In the genomic region with DNA sequence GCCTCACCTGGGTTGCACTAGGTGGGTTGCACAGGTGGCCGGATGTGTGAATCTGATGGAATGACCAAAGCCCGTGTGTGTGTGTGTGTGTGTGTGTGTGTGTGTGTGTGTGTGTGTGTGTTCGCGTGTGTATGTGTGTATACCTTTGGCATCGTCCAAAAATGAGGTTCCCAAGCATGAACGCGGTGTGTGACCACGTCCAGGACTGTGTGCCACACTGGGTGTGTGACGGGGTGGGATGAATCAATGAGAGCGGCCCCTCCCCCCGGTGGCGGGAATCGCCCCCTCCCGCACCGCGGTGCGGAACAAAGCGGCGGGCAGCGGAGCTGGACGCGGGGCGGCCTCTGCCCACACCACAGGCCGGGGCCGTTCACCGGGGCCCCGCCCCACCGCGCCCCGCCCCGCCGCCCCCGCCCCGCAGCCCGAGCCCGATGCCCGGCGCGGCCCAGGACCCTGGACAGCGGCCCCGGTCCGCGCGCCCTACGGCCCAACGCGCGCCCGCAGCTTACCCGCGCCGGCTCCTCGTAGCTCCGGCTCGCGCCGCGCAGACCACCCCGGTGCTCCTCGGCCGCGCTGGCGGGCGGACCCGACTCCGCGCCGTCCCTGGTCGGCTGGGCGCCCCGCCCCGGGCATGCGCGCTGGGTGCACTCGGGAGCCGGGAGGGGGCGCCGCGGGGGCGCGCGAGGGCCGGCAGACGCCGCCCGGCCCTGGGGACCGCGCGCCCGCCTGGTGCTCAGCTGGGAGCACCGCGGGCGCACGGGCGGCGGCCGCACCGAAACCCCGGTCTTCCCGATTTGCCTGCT, we compare ENCODE assay signal across 9 mouse cellular contexts. TPM values are rescaled to one million over a fixed set of nuclear protein-coding genes. Genes with fewer than 3 reads are reported as not detected.
A peak's percentile ranks its signal among the peaks of the same experiment; 100 is the strongest.
DNase-seq lines count a peak whose midpoint lies in the region; ATAC-seq lines count a peak whose summit lies in the region.
"Had no signal": no experiment of that assay in that cellular context is flagged by ENCODE, and none has a peak within 500 bp of the region (broad histone marks: within the 10 kb centered on the region; RNA-seq: fewer than 3 reads in every experiment).

No protein-coding gene starts in this region.

- H3K9ac ChIP-seq in heart, embryonic 11.5 days (ENCODE audit: low read depth, low read length): no peak overlapping the region
- H3K9ac ChIP-seq in limb, embryonic 12.5 days (replicated peaks): no peak overlapping the region
- H3K9ac ChIP-seq in neural tube, embryonic 12.5 days: peak overlapping the region; percentile 80

- H3K9me3 ChIP-seq in heart, embryonic 11.5 days (replicated peaks; ENCODE audit: control insufficient read depth, low read length): no peaks in the 10 kb centered on the region
- H3K9me3 ChIP-seq in limb, embryonic 12.5 days: no peaks in the 10 kb centered on the region
- no peaks in the 10 kb centered on the region for H3K9me3 ChIP-seq in neural tube, embryonic 12.5 days

- 4% methylated on average over 39 of the region's 100 CpGs for WGBS in heart, embryonic 11.5 days (ENCODE audit: insufficient replicate concordance)
- 2% methylated on average over 63 of the region's 100 CpGs for WGBS in limb, embryonic 12.5 days
- WGBS in neural tube, embryonic 12.5 days: 1% methylated on average over 97 of the region's 100 CpGs

- peaks cover 52% of the 10 kb centered on the region for H3K27me3 ChIP-seq in heart, embryonic 11.5 days (ENCODE audit: control insufficient read depth, insufficient read depth, low read length)
- H3K27me3 ChIP-seq in limb, embryonic 12.5 days: peaks cover 85% of the 10 kb centered on the region
- H3K27me3 ChIP-seq in neural tube, embryonic 12.5 days (replicated peaks): peaks cover 44% of the 10 kb centered on the region

- H3K36me3 ChIP-seq in heart, embryonic 11.5 days (ENCODE audit: control insufficient read depth, insufficient read depth, low read length): no peaks in the 10 kb centered on the region
- no peaks in the 10 kb centered on the region for H3K36me3 ChIP-seq in limb, embryonic 12.5 days
- no peaks in the 10 kb centered on the region for H3K36me3 ChIP-seq in neural tube, embryonic 12.5 days

- H3K4me1 ChIP-seq in heart, embryonic 11.5 days (ENCODE audit: control insufficient read depth, insufficient read depth, low read length): peaks cover 6% of the 10 kb centered on the region; the same call in 1 of the 2 replicates
- H3K4me1 ChIP-seq in limb, embryonic 12.5 days (replicated peaks): peaks cover 10% of the 10 kb centered on the region; the same call in 1 of the 2 replicates
- peaks cover 31% of the 10 kb centered on the region for H3K4me1 ChIP-seq in neural tube, embryonic 12.5 days

- H3K4me3 ChIP-seq in heart, embryonic 11.5 days (ENCODE audit: low read depth, low read length): peak overlapping the region; percentile 54
- H3K4me3 ChIP-seq in limb, embryonic 12.5 days (replicated peaks): peak overlapping the region; percentile 57
- peak overlapping the region; percentile 72 for H3K4me3 ChIP-seq in neural tube, embryonic 12.5 days

- ATAC-seq in heart, embryonic 11.5 days (replicated peaks; ENCODE audit: insufficient number of reproducible peaks, low FRiP score, low TSS enrichment): peak; percentile 68
- ATAC-seq in limb, embryonic 12.5 days (ENCODE audit: insufficient number of reproducible peaks, insufficient read depth, low FRiP score, low TSS enrichment, low read depth): 0 out of 2 replicates have a peak, but pooled peaks have one; percentile 49
- peak; percentile 78 for ATAC-seq in neural tube, embryonic 12.5 days (ENCODE audit: low FRiP score, low read depth)

- DNase-seq in heart, adult 18-20 months: no peak
- peak; percentile 61 for DNase-seq in Muller cell, postnatal 12 days (ENCODE audit: inconsistent ontology term)
- DNase-seq in cerebellum, postnatal 25 days: peak; percentile 89 to 93
- peak; percentile 16 to 43 for DNase-seq in heart, postnatal 10 days
- no peak for DNase-seq in T-cell, adult 2 months (ENCODE audit: low spot score)

- no peak overlapping the region for H3K27ac ChIP-seq in heart, embryonic 11.5 days (ENCODE audit: low read depth, low read length)
- H3K27ac ChIP-seq in limb, embryonic 12.5 days: no peak overlapping the region
- peak overlapping the region; percentile 57; the same call in 1 of the 2 replicates for H3K27ac ChIP-seq in neural tube, embryonic 12.5 days

- peak overlapping the region; percentile 90 for H3K4me2 ChIP-seq in heart, embryonic 11.5 days
- peak overlapping the region; percentile 89 for H3K4me2 ChIP-seq in limb, embryonic 12.5 days
- peak overlapping the region; percentile 77 for H3K4me2 ChIP-seq in neural tube, embryonic 12.5 days (replicated peaks)

- intact Hi-C loops in heart, postnatal 10 days (cut with DNase I): no loop called here

RNA-seq across cellular contexts. Expression of gene Gprin1, which starts 0.4 kb away (rescaled TPM):
- polyA plus RNA-seq in heart, embryonic 11.5 days (2014; fragmentation: Nextera tagmentation; extraction: Ambion mirVana): 0.13 TPM in 2 replicates
- not detected for total RNA-seq in heart, adult 18-20 months (2021)
- under 1 TPM; 0.05 to 0.10 TPM for total RNA-seq in heart, postnatal 10 days (2021)
- 0.45 and 0.51 TPM in 2 replicates for polyA plus RNA-seq in limb, embryonic 12.5 days (2016; fragmentation: Nextera tagmentation; extraction: Ambion mirVana)
- 29.5 and 37.6 TPM in 2 replicates for polyA plus RNA-seq in neural tube, embryonic 12.5 days (2016; fragmentation: Nextera tagmentation; extraction: Ambion mirVana)
- total RNA-seq: hematopoietic stem cell, adult 5-6 weeks had no signal

RNA-seq across cellular contexts. Expression of gene Sncb, which starts 17.1 kb away (rescaled TPM):
- 0.27 and 0.59 TPM in 2 replicates for polyA plus RNA-seq in heart, embryonic 11.5 days (2014; fragmentation: Nextera tagmentation; extraction: Ambion mirVana)
- not detected for total RNA-seq in heart, adult 18-20 months (2021)
- not detected for total RNA-seq in heart, postnatal 10 days (2021)
- polyA plus RNA-seq in limb, embryonic 12.5 days (2016; fragmentation: Nextera tagmentation; extraction: Ambion mirVana): not detected in 2 replicates
- 3.6 and 4.2 TPM in 2 replicates for polyA plus RNA-seq in neural tube, embryonic 12.5 days (2016; fragmentation: Nextera tagmentation; extraction: Ambion mirVana)
- total RNA-seq: hematopoietic stem cell, adult 5-6 weeks had no signal

RNA-seq across cellular contexts. Expression of gene Eif4e1b, which starts 34.5 kb away (rescaled TPM):
- not detected in 2 replicates for polyA plus RNA-seq in heart, embryonic 11.5 days (2014; fragmentation: Nextera tagmentation; extraction: Ambion mirVana)
- total RNA-seq in heart, adult 18-20 months (2021): not detected
- not detected for total RNA-seq in heart, postnatal 10 days (2021)
- not detected in 2 replicates for polyA plus RNA-seq in limb, embryonic 12.5 days (2016; fragmentation: Nextera tagmentation; extraction: Ambion mirVana)
- not detected in 2 replicates for polyA plus RNA-seq in neural tube, embryonic 12.5 days (2016; fragmentation: Nextera tagmentation; extraction: Ambion mirVana)
- total RNA-seq: hematopoietic stem cell, adult 5-6 weeks had no signal

RNA-seq across cellular contexts. Expression of gene Tspan17, which starts 39.9 kb away (rescaled TPM):
- polyA plus RNA-seq in heart, embryonic 11.5 days (2014; fragmentation: Nextera tagmentation; extraction: Ambion mirVana): 2.4 and 3.9 TPM in 2 replicates
- total RNA-seq in heart, adult 18-20 months (2021): 10 to 100 TPM; 17.7 to 22.0 TPM
- 10 to 100 TPM in 1 of 2 experiments, 1 to 10 TPM in 1; 10.0 to 14.3 TPM for total RNA-seq in heart, postnatal 10 days (2021)
- polyA plus RNA-seq in limb, embryonic 12.5 days (2016; fragmentation: Nextera tagmentation; extraction: Ambion mirVana): 3.8 and 4.1 TPM in 2 replicates
- 53.3 and 59.0 TPM in 2 replicates for polyA plus RNA-seq in neural tube, embryonic 12.5 days (2016; fragmentation: Nextera tagmentation; extraction: Ambion mirVana)
- total RNA-seq: hematopoietic stem cell, adult 5-6 weeks had no signal

RNA-seq across cellular contexts. Expression of gene Cdhr2, which starts 48.0 kb away (rescaled TPM):
- 0.04 and 0.24 TPM in 2 replicates for polyA plus RNA-seq in heart, embryonic 11.5 days (2014; fragmentation: Nextera tagmentation; extraction: Ambion mirVana)
- not detected for total RNA-seq in heart, adult 18-20 months (2021)
- not detected for total RNA-seq in heart, postnatal 10 days (2021)
- 0.05 and 0.08 TPM in 2 replicates for polyA plus RNA-seq in limb, embryonic 12.5 days (2016; fragmentation: Nextera tagmentation; extraction: Ambion mirVana)
- polyA plus RNA-seq in neural tube, embryonic 12.5 days (2016; fragmentation: Nextera tagmentation; extraction: Ambion mirVana): 0.09 and 0.15 TPM in 2 replicates
- total RNA-seq: hematopoietic stem cell, adult 5-6 weeks had no signal

Comparison
In these comparisons a context has a peak if more than half of its experiments do, and no peak if none do; other contexts are left out.
1. DNase-seq: peak in Muller cell, postnatal 12 days (single experiment), cerebellum, postnatal 25 days (2 of 2) and heart, postnatal 10 days (2 of 2); none in heart, adult 18-20 months (0 of 2) and T-cell, adult 2 months (single experiment).
2. RNA of gene Gprin1, which starts 0.4 kb away (polyA plus RNA-seq): 29.5 to 37.6 TPM in neural tube, embryonic 12.5 days; 0.45 to 0.51 TPM in limb, embryonic 12.5 days and 0.13 TPM in heart, embryonic 11.5 days; every median in the first group is over 10 times any median in the second.
3. Peak in every context shown above with its lines, with median percentiles within 50 percentile points of each other: ATAC-seq, H3K4me2 ChIP-seq and H3K4me3 ChIP-seq.